Mouse (Mus musculus): ENCODE measurements around the gene Aunip. TPM values are rescaled to one million over a fixed set of nuclear protein-coding genes. Genes with fewer than 3 reads are reported as not detected.

Gene Aunip
- total RNA-seq, 2 experiments from 2014 or later: 0.60 to 1.1 TPM

- intact Hi-C loops (cut with DNase I): no loop called here
- DNase-seq: no peak
These were observed 61.9 kb downstream of the Aunip start for GRCm38 (mm10) chr4:134572449-134573300.

Small RNA genes within 50 kb of the gene (microRNA-seq; reads per million reads assigned to microRNA genes)
- 3.1 to 3.8 reads per million in 2 experiments for gene Gm23634
- gene Mir6403: 0 reads per million in 2 experiments

Other genes starting within 250 kb of the Aunip start
- 10 to 100 TPM in 1 of 2 experiments, 1 to 10 TPM in 1; 7.5 to 10.3 TPM for gene Pdik1l, start 223.1 kb upstream of the Aunip start, total RNA-seq (2021)
- gene Trim63, start 195.9 kb upstream of the Aunip start, total RNA-seq (2021): 100 to 1,000 TPM; 238 to 242 TPM
- gene Slc30a2, start 167.8 kb upstream of the Aunip start, total RNA-seq (2021): under 1 TPM; 0.12 to 0.69 TPM
- 1 to 10 TPM; 4.2 to 5.4 TPM for gene Extl1, start 127.1 kb upstream of the Aunip start, total RNA-seq (2021)
- gene Pafah2, start 114.7 kb upstream of the Aunip start, total RNA-seq (2021): 10 to 100 TPM in 1 of 2 experiments, 1 to 10 TPM in 1; 9.6 to 10.2 TPM
- 100 to 1,000 TPM; 131 to 137 TPM for gene Stmn1, start 42.7 kb upstream of the Aunip start, total RNA-seq (2021)
- gene Paqr7, start 14.3 kb upstream of the Aunip start, total RNA-seq (2021): 10 to 100 TPM in 1 of 2 experiments, 1 to 10 TPM in 1; 9.5 to 12.7 TPM
- 100 to 1,000 TPM; 159 to 165 TPM for gene Mtfr1l, start 24.4 kb downstream of the Aunip start, total RNA-seq (2021)
- 10 to 100 TPM; 38.2 to 45.2 TPM for gene Selenon, start 41.2 kb downstream of the Aunip start, total RNA-seq (2021)
- 10 to 100 TPM; 32.0 to 37.7 TPM for gene Man1c1, start 193.3 kb downstream of the Aunip start, total RNA-seq (2021)